Mouse (Mus musculus) C2C12 (cell line): ENCODE data around the gene Olfr543.

Experiments
- CEBPB ChIP-seq: IDR thresholded peaks from one replicate; pipeline ENCODE4 v1.6.1; 2011; ENCODE audit warnings: low read depth, mild to moderate bottlenecking, control low read depth, moderate library complexity
- CTCF ChIP-seq: IDR thresholded peaks from one replicate; pipeline ENCODE4 v1.5.1; 2011; ENCODE audit not compliant: control insufficient read depth, insufficient read depth, insufficient read length
- MYOD1 ChIP-seq: IDR thresholded peaks from one replicate; pipeline ENCODE4 v1.6.1; 2011; ENCODE audit warnings: low read depth; ENCODE audit not compliant: control insufficient read depth, insufficient read length
- USF1 ChIP-seq: IDR thresholded peaks from one replicate; pipeline ENCODE4 v1.6.1; 2011; ENCODE audit warnings: low read depth, mild to moderate bottlenecking, control low read depth, moderate library complexity

- TF ChIP-seq CTCF = no peak
- no peak for TF ChIP-seq USF1
- TF ChIP-seq CEBPB = no peak
- no peak for TF ChIP-seq MYOD1
These were observed 35.0 kb upstream of the Olfr543 start for GRCm38 (mm10) chr7:102516261-102517050.
